Mouse (Mus musculus) liver, embryonic 14 days (tissue): ENCODE data around the gene Akr1b7. TPM values are rescaled to one million over a fixed set of nuclear protein-coding genes. Genes with fewer than 3 reads are reported as not detected.

Experiments used
- polyA plus RNA-seq: library from polyadenylated mRNA; depleted of rRNA; stranded (reverse); fragments of >200 nt; gene quantifications from 2 replicates; pipeline ENCODE4 v1.2.3, GENCODE M21; 2012; rRNA removed

Akr1b7 gene
- 2.6 and 2.7 TPM in 2 replicates for polyA plus RNA-seq

GRCm38 (mm10) chr6:34412023-34412422 lies at the start of gene Akr1b7:
Gene Akr1b7, plus strand, starts transcription at chr6:34412334.

GRCm38 (mm10) chr6:34384110-34384661 lies 27.9 kb upstream of the Akr1b7 start, which contains the start of gene Akr1b10:
Gene Akr1b10, plus strand, starts transcription at chr6:34384218.

Other genes with a start within 250 kb of the Akr1b7 start
- gene Slc35b4, start 235.2 kb upstream of the Akr1b7 start, polyA plus RNA-seq, result 7.2 and 9.2 TPM in 2 replicates
- 31.3 and 35.1 TPM in 2 replicates for gene Akr1b3, start 94.9 kb upstream of the Akr1b7 start, polyA plus RNA-seq
- gene Akr1b8, start 58.2 kb upstream of the Akr1b7 start, polyA plus RNA-seq, result 3.6 and 4.6 TPM in 2 replicates
- 4.6 and 5.3 TPM in 2 replicates for gene Akr1b10, start 28.1 kb upstream of the Akr1b7 start, polyA plus RNA-seq
- 125 and 151 TPM in 2 replicates for gene Bpgm, start 63.9 kb downstream of the Akr1b7 start, polyA plus RNA-seq
- gene Cald1, start 186.2 kb downstream of the Akr1b7 start, polyA plus RNA-seq, result 28.9 and 29.8 TPM in 2 replicates